Mouse (Mus musculus): ENCODE results near the gene Il1r1.

GRCm38 (mm10) chr1:40223591-40223990, 1.3 kb upstream of the Il1r1 start:
- no peak for TF ChIP-seq CTCF (IDR thresholded peaks at IDR 0.05; ENCODE audit: control insufficient read depth, insufficient read depth, low read length)
- no peak for TF ChIP-seq POLR2A (IDR thresholded peaks at IDR 0.05; ENCODE audit: borderline replicate concordance, control insufficient read depth, low read depth, low read length)
